Mouse (Mus musculus) lung, postnatal 10 days (tissue): ENCODE measurements at regions not wholly inside any gene's neighbourhood (a gene's known extent, or its start where the extent isn't known, plus 50 kb on each side); places are given as distances from the start of the nearest gene placed in this dataset.

ENCODE experiments used
- DNase-seq: peaks from one replicate; pipeline ENCODE4 v3.0.0; 2021

DNA sequence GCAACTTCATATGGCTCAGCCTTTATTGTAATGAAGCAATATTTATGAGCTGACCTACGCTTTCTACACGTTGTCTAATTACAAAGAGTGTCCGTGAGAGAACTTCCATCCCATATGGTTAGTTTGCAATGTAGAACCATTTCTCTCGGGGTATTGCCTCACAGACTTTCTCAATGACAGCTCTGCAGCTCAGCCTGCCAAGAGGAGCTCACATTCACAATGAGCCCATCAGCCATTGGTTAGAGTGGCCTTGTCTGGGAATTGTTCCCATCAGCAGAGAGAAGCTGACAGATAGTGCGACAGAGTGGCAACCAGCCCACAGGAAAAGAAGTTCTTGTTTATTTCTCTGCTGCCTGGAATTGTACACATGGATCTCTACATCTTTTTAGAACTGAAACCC is 409.7 kb downstream of the Zfp704 start:
- peak; percentile 76 for DNase-seq

GRCm38 (mm10) chr3:9198652-9199332 is 411.1 kb downstream of the Zfp704 start:
- DNase-seq = peak; percentile 3

- DNase-seq = no peak
These were observed 414.1 kb downstream of the Zfp704 start for GRCm38 (mm10) chr3:9195781-9196180.

DNA sequence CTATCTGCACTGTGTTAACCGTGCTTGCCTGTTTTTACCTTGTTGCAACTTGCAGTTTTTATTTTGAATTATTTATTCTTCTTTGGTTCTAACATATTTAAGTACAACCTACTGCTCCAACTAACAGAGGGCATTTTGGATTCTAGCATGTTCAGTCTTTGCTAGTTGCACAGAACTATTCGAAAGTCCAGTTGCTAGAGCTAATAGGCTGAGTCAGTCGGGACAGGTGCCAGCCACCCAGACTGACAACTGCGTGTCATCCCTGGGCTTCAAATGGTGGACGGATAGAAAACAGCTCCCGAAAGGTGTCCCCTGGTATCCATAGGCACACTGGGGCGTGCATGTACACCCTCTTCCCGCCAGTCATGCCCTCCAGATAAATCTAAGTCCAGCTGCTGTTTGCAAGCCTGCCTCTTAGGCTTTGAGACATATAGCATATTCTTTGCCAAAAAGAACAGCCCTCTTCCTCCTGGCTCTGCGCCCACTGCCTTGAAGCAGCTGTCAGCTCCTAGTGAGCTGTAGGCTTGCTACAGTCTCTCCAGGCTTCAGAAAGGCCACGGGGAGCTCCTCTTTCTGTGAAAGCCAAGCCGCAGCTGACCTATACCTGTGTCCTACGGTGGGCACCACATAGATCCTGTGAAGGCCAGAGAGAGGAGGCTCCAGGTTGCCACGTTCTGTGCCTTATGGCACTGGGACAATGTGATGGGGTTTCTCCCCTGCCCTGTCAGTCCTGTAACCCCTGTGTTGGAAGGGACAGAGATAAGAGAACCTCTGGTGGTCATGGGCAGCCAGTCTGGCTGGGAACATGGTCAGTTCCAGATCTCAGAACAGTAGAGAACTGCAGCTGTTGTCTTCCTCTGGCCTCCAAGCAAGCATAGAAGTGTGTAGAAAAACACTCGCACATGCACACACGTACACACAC is 420.3 kb downstream of the Zfp704 start:
- DNase-seq = peak; percentile 76

DNA sequence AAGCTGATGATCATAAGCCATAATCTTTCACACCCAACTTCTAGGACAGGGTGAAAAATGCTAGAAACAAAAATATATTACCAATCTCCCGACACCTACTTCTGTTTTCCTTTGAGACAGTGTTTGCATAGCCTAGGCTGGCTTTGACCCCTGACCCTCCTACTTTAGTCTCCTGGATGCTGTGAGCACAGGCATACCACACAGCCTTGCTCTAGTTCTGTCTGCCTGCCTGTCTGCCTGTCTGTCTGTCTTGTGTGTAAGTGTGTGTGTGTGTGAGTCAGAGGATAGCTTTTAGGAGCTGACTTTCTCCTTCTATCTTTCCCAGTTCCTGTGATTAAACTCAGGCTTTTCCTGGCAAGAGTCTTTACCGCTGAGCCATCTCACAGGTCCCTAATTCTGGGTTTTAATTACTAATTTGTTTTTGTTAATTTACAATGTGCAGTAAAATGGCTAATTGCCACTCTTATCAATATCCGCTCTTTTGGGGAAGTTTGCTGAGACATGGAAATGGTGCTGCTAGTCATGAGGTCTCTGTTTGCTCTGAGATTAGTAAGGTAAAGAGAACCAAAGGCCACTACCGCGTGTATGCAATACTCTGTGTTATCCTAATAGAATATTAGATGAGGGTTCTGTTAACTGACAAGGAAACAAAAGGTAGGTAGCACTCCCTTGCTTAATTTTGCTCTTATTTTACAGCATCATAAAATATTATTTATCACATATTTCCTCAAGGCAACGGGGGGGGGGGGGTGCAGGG is 423.3 kb downstream of the Zfp704 start:
- no peak for DNase-seq

- no peak for DNase-seq
These were observed 428.3 kb downstream of the Zfp704 start for GRCm38 (mm10) chr3:9181576-9181975.

DNA sequence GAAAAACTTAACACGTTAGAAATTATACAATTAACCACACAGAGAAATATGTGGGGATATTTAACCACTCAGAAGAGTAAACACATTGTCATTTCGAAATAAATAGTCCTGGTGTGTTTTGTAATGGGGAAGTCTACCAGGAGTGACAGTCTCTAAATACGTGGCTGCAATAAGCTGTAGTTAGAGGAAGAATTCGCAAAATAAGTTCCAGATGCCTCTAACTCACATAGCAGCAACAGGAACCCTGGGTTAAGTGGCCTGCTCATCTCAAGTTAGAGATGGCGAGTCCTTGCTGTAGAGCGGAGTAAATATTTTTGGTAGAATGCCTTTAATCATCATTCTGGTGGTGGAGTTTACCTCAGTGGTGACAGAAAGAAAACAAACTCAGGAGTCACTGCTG is 430.2 kb downstream of the Zfp704 start:
- DNase-seq = no peak

DNA sequence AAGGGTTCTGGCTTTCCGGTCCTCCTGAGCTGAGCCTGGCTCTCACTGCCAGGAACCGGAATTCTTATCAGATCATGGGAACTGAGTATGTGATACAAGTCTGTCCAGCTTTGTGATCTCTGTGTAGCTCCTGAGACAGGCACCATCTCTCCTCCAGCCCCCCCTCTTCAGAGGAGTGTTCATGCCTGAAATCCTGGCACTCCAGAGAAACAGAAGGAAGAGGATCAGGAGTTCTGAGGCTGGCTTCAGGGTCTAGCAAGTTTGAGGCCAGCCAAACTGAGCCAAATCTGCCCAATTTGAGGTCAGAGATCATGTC is 435.4 kb downstream of the Zfp704 start:
- DNase-seq = no peak

- peak; percentile 66 for DNase-seq
These were observed 436.0 kb downstream of the Zfp704 start for GRCm38 (mm10) chr3:9173643-9174516.

DNA sequence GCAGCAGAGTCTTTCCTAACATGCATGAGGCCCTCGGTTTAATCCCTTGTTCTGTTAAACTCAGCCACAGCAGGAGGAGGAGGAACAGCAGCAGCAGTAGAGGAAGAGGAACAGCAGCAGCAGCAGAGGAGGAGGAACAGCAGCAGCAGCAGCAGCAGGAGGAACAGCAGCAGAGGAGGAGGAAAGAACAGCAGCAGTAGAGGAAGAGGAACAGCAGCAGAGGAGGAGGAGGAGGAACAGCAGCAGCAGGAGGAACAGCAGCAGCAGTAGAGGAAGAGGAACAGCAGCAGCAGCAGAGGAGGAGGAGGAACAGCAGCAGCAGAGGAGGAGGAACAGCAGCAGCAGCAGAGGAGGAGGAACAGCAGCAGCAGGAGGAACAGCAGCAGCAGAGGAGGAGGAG is 437.9 kb downstream of the Zfp704 start:
- DNase-seq = no peak

DNA sequence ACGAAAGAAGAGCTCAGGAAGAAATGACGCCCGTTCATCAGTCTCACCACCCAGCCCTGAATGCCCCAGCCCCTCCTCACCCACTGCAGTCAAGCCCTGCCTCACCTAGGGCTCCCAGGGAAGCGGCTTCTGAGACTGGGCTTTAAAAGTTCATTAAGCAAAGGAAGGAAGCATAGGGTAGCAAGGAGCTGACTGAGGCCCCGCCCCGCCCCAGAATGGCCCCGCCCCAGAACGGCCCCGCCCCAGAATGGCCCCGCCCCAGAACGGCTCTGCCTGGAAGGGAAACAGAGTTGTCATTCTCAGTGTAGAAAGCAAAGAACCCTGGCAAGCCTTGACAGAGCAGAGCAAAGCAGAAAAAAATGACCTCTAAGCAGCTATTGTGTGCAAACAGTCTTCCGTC is 440.9 kb downstream of the Zfp704 start:
- DNase-seq = no peak

DNA sequence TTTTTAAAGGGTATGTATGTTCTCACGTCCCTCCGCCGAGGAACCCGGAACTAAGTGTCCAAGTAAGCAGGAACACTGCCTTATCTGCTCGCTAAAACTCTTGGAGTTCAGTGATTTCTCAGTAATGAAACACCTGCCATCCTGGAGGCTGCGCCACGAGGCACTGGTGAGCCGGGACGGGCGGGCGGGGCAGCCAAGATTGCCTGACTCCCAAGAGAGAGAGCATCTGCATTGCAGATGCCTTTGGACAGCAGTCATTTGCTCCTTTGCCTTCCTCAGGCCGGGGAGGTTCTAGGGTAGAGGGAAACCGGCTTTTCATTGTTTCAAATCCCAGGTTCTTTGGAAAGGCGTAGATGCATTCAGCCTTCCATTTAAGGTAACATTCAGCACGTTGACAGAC is 450.8 kb downstream of the Zfp704 start:
- DNase-seq = no peak

DNA sequence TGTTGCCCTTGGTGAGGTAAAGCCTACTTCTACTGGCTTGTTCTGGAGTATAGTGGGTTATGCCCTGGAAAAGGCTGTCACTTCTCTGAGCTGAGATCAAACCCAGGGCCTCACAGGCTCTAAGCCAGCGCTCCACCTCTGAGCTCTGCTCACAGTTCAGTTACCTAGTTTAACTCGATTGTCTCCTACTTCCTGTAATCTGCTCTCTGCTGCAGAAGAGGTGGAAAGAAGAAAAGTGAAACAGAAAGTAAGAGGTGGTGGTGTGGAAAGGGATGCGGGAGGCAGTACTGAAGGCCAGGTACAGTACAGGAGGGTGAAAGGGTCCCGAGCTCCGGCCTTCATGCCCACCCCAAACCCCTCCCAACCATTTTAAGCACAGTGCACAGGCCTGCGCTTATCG is 455.7 kb downstream of the Zfp704 start:
- no peak for DNase-seq

GRCm38 (mm10) chr3:9153690-9154089 is 456.2 kb downstream of the Zfp704 start:
- no peak for DNase-seq

DNA sequence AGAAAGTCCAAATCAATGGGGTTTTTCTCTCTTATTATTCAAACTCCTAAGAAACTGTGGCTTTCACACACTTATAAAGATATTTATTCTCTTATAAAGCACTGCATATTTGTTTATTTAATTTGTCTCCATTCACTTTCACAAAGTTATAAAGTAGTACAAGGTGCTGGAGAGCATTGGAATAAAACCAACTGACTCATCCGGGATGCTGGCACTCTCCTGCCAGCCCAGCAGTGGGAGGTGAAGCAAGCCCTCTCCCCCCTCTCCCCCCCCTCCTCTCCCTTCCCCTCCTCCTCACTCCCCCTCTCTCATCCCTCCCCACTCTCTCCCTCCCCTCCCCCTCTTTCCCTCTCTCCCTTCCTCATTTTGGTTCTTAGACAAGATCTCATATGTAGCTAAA is 457.6 kb downstream of the Zfp704 start:
- DNase-seq = no peak

GRCm38 (mm10) chr3:9151590-9151989 is 458.3 kb downstream of the Zfp704 start:
- no peak for DNase-seq

GRCm38 (mm10) chr3:9148605-9149004 is 461.3 kb downstream of the Zfp704 start:
- DNase-seq = no peak

DNA sequence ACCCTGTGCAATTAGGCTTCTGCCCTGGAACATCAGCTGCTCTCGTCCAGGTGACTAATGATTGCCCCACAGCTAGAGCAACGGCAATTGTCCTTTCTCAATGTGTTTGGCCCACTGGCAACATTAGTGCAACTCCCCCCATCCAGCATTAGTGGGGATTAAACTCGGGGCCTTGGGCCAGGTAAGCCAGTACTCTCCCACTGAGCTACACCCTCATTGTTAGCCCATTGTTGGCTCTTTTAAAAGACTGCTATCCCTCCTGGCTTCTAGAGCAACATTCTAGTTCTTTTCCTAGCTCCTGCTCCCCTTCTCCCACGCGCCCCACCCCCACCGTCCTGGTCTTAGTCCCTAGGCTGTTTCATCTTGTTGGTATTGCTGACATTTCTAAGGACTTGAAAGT is 463.4 kb downstream of the Zfp704 start:
- DNase-seq = no peak

DNA sequence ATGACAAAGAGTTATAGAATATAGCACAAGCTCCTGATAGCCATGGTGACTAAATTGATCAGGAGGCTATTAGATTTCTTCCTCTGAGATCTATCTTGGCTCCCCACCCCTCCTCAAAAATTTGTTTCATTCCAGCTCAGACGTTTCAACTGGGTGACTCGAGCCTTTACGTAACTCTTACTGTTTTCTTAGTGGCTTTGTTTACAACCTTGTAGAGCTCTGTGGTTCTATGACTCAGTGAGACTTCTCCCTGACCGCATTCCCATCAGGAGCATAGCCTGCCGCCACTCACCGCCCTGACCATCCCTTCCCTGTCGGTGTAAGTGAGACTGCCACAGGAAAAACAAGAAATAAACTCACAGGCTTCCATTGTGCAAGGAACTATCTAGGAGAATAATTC is 464.3 kb downstream of the Zfp704 start:
- DNase-seq = no peak

- no peak for DNase-seq
These were observed 468.0 kb downstream of the Zfp704 start for GRCm38 (mm10) chr3:9141836-9142235.

DNA sequence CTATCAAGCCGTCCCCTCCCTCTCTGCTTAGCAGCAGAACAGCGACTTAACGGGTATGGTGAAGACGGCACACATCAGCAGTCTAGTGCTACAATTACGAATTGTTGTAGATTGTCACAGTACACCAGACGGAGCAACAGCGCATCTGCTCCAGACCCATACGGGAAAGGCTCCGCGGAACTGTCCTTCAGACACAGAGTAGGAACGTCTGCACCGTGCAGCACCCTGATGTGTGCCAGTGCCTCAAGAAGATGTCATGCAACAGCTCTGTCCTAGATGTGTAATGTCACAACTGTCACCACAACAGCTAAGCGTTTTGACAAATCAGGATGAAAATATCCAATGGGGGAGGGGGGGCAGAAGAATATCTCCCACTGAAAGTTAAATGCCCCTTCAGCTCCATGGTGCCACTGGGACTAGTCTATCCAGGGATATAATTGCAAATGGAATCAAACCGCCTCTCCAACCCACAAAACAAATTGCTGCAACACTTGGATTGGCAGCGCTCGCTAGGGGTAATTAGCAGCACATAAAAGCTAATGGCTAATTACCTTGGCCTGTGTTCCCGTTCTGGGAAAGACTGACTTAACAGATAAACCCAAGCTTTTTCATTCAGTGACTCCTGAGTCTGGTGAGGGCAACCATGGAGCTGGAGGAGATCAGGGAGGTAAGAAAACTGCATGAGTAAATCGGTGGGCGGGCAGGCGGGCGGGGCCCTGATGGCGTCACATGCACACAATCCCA is 472.6 kb downstream of the Zfp704 start:
- no peak for DNase-seq

DNA sequence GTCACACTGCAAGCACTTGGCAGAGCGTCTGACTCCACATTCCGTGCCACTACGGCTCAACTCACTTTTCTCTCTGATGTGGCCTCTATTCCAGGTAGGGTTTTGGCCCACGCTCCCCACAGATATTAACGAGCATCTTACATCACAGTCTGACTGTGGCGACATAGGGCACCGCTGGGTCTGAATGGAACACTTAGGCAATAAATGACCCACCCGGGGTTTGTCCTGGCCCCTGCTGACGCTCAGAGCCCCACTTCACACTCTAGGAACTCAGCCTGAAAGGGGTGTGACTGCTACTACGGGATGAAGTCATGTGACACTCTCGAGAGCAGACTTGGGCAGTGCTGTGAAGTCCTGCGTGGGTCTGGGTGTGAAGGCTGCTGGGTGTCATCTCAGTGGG is 475.9 kb downstream of the Zfp704 start:
- DNase-seq = no peak
